Mouse (Mus musculus) heart, embryonic 14.5 days (tissue): ENCODE results near the gene AU040320. TPM values are rescaled to one million over a fixed set of nuclear protein-coding genes. Genes with fewer than 3 reads are reported as not detected.

Experiments
- ATAC-seq: fragments of 200-750 bp; cut with Nextera tagmentation; 2 replicates; pipeline ENCODE4 v1.8.0; 2017; ENCODE audit warnings: low read depth, moderate TSS enrichment; ENCODE audit not compliant: insufficient number of reproducible peaks, insufficient read depth, low FRiP score
- H3K27ac ChIP-seq, 2 experiments: fragments of 200-500 bp in 1 of 2; fragments of 300-500 bp in 1 of 2; sonication (generic) in 1 of 2; replicated peaks in 1 of 2; 2 replicates each; pipeline ENCODE4 v1.5.1; 2012 to 2014; ENCODE audit warnings: low read depth in 2 of 2, low read length in 2 of 2, control low read depth in 1 of 2, mild to moderate bottlenecking in 1 of 2, mixed read lengths in 1 of 2; ENCODE audit not compliant: control insufficient read depth in 1 of 2, insufficient read depth in 1 of 2
- H3K27me3 ChIP-seq: fragments of 300-500 bp; sonication (generic); 2 replicates; pipeline ENCODE4 v1.6.1; 2014; ENCODE audit warnings: mild to moderate bottlenecking, low read length, control low read depth; ENCODE audit not compliant: control insufficient read depth, insufficient read depth
- H3K36me3 ChIP-seq: fragments of 300-500 bp; sonication (generic); 2 replicates; pipeline ENCODE4 v1.6.1; 2014; ENCODE audit warnings: mild to moderate bottlenecking, control low read depth, low read length, mixed read lengths; ENCODE audit not compliant: control insufficient read depth, insufficient read depth
- H3K4me1 ChIP-seq, 2 experiments: fragments of 200-500 bp in 1 of 2; fragments of 300-500 bp in 1 of 2; sonication (generic) in 1 of 2; 2 replicates each; pipeline ENCODE4 v1.6.1; 2012 to 2014; ENCODE audit warnings: low read length in 2 of 2, control low read depth in 1 of 2, mixed read lengths in 1 of 2; ENCODE audit not compliant: control insufficient read depth in 2 of 2, insufficient read depth in 2 of 2
- H3K4me2 ChIP-seq: fragments of 300-500 bp; sonication (generic); 2 replicates; pipeline ENCODE4 v1.6.1; 2014; ENCODE audit warnings: mild to moderate bottlenecking, low read length
- H3K4me3 ChIP-seq, 2 experiments: fragments of 200-500 bp in 1 of 2; fragments of 300-500 bp in 1 of 2; sonication (generic) in 1 of 2; 2 replicates each; pipeline ENCODE4 v1.5.1; 2012 to 2014; ENCODE audit warnings: low read length in 2 of 2, mild to moderate bottlenecking in 2 of 2, control low read depth in 1 of 2, low read depth in 1 of 2, moderate library complexity in 1 of 2; ENCODE audit not compliant: control insufficient read depth in 1 of 2, insufficient read depth in 1 of 2
- H3K9ac ChIP-seq: fragments of 300-500 bp; sonication (generic); 2 replicates; pipeline ENCODE4 v1.6.1; 2014; ENCODE audit warnings: mild to moderate bottlenecking, low read length
- H3K9me3 ChIP-seq: fragments of 300-500 bp; sonication (generic); 2 replicates; pipeline ENCODE4 v1.6.1; 2016; ENCODE audit warnings: low read length, control low read depth; ENCODE audit not compliant: control insufficient read depth
- WGBS: fragments of 180-500 bp; shearing (Covaris S2); extraction: QIAGEN DNeasy Blood & Tissue Kit; methylation state at CpG from one replicate; pipeline ENCODE4 v1.1.7; 2014; 5-methylcytosine and 5-hydroxymethylcytosine counted together
- polyA plus RNA-seq: library from polyadenylated mRNA; unstranded; fragments of >200 nt; fragmentation: Nextera tagmentation; extraction: Ambion mirVana; gene quantifications from 2 replicates; pipeline ENCODE4 v1.2.1, GENCODE M21; 2014

Gene AU040320
- polyA plus RNA-seq, 1 experiment from 2014 or later = 23.0 TPM

GRCm38 (mm10) chr4:126734700-126735381 is 18.5 kb upstream of the AU040320 start:
- peaks cover 89% of the 10 kb centered on the region for H3K27me3 ChIP-seq
- no peak overlapping the region for H3K9ac ChIP-seq
- 4% methylated on average over 48 of the region's 51 CpGs for WGBS
- H3K4me2 ChIP-seq = peak overlapping the region; percentile 55
- H3K4me1 ChIP-seq = peaks cover 0 to 13% of the 10 kb centered on the region in 2 experiments; a peak in 2 of 4 replicates
- H3K36me3 ChIP-seq = no peaks in the 10 kb centered on the region
- ATAC-seq = no peak
- peak overlapping the region; percentile 31 to 38; a peak in 3 of 4 replicates for H3K4me3 ChIP-seq
- no peak overlapping the region for H3K27ac ChIP-seq
- H3K9me3 ChIP-seq = no peaks in the 10 kb centered on the region

DNA sequence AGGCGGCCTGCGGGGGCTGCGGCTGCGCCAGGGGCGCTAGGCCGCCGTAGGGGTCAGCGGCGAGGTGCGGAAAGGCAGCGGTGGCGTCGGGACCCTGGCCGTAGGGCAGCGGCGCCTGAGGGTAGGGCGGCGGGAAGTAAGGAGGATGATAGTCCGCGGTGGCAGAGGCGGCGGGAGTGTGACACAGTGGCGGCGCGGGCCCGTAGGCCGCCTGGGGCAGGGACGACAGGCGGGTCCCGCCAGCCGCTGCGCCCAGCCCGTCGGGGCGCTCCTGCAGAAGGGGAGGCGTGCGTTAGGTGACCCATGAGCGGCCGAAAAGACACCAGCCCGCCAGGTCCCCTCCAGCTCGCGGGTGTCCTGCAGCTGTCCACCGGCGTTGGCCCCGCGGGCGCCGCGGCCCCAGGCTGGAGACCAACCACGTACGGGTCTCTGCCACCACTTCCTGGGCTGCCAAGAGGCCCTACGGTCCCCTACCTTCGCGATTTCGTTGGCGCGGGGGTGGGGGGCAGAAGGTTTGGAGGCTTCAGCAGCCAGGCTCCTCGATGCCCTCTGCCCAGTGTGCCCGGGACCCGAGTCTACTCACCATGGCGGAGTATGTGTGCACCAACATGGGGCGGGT is 17.9 kb upstream of the AU040320 start:
- no peak for ATAC-seq
- H3K9ac ChIP-seq = no peak overlapping the region
- no peak overlapping the region for H3K27ac ChIP-seq
- peaks cover 0 to 13% of the 10 kb centered on the region in 2 experiments; a peak in 2 of 4 replicates for H3K4me1 ChIP-seq
- H3K4me2 ChIP-seq = peak overlapping the region; percentile 55
- WGBS = 2% methylated on average over 54 of the region's 62 CpGs
- H3K9me3 ChIP-seq = no peaks in the 10 kb centered on the region
- no peaks in the 10 kb centered on the region for H3K36me3 ChIP-seq
- H3K4me3 ChIP-seq = peak overlapping the region; percentile 31 to 38
- peaks cover 83% of the 10 kb centered on the region for H3K27me3 ChIP-seq

GRCm38 (mm10) chr4:126736001-126736414 is 17.3 kb upstream of the AU040320 start, which contains the start of gene Tfap2e:
Tfap2e (minus strand) TSS chr4:126736240.
- ATAC-seq = peak; percentile 42; the same call in 1 of the 2 replicates
- H3K27me3 ChIP-seq = peaks cover 78% of the 10 kb centered on the region
- H3K4me1 ChIP-seq = peaks cover 0 to 13% of the 10 kb centered on the region in 2 experiments; a peak in 2 of 4 replicates
- no peaks in the 10 kb centered on the region for H3K36me3 ChIP-seq
- no peaks in the 10 kb centered on the region for H3K9me3 ChIP-seq
- peak within 1 kb of the TSS; percentile 31 to 38 for H3K4me3 ChIP-seq
- peak within 1 kb of the TSS; percentile 55 for H3K4me2 ChIP-seq
- under 1% methylated on average over 32 of the region's 32 CpGs for WGBS
- no peak within 1 kb of the TSS for H3K9ac ChIP-seq
- no peak within 1 kb of the TSS for H3K27ac ChIP-seq

DNA sequence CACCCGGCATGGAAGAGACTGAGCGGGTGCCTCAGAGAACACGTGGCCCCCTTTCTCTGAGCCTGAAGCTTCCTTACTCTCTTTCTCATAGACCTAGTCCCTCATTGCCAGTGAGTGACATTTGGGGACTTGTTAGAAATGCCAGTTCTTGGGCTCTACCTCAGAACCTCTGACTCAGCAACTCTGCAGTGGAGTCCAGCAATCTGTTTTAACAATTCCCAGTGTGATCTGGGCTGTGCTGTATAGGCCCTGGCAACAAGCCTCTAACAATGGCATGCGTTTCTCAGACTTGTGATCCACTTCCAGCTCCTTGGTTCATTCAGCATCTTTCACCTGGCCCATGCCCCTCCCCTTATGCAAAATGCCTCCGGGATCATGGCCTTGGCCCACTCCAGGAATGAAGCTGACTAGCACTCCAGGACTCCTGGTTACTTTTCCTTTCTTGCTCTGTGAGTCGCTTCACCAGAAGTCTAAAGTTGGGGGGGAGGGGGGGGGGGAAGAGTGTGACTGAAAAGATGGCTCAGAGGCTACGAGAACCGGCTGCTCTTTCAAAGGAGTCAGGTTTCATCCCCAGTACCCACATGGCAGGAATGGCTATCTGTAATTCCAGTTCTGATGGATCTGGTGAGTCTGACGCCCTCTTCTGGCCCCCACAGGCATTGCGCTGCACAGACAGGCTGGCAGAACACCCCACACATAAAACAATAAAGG is 13.2 kb upstream of the AU040320 start:
- ATAC-seq = no peak
- peaks cover 37% of the 10 kb centered on the region for H3K27me3 ChIP-seq
- peaks cover 0 to 8% of the 10 kb centered on the region in 2 experiments; a peak in 1 of 4 replicates for H3K4me1 ChIP-seq
- no peak overlapping the region for H3K9ac ChIP-seq
- 21% methylated on average over 10 of the region's 10 CpGs for WGBS
- peaks cover 10% of the 10 kb centered on the region for H3K36me3 ChIP-seq
- H3K4me3 ChIP-seq = no peak overlapping the region
- H3K27ac ChIP-seq = no peak overlapping the region
- no peaks in the 10 kb centered on the region for H3K9me3 ChIP-seq
- no peak overlapping the region for H3K4me2 ChIP-seq

- H3K4me3 ChIP-seq = no peak overlapping the region
- WGBS = 2% methylated on average over 12 of the region's 12 CpGs
Observed at GRCm38 (mm10) chr4:126741448-126741847, 11.9 kb upstream of the AU040320 start.

DNA sequence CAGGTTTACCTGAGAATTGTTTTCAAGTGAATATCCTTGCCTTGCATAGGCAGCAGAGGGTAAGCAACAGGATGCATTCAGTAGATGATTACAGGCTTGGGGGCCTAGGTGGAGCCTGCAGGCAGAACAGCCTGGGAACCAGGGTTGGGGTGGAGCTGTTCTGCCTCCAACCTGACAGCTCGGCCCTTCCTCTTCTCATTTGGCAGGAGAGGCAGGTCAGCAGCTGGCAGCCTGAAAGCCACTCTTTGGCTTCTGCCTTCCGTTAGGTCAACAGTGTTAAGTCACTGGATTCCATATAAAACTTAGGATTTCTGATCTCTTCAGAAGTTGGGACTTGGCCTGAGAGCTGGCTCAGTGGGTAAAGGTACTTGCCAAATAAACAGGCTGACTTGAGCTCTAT is 10.4 kb upstream of the AU040320 start:
- no peak overlapping the region for H3K4me2 ChIP-seq
- no peak overlapping the region for H3K9ac ChIP-seq
- H3K9me3 ChIP-seq = no peaks in the 10 kb centered on the region
- no peak for ATAC-seq
- no peak overlapping the region for H3K27ac ChIP-seq
- peaks cover 33% of the 10 kb centered on the region for H3K36me3 ChIP-seq
- H3K27me3 ChIP-seq = peaks cover 8% of the 10 kb centered on the region
- H3K4me3 ChIP-seq = no peak overlapping the region
- WGBS = 31% methylated on average over 2 of the region's 2 CpGs
- H3K4me1 ChIP-seq = 0 out of 4 replicates have a peak, but pooled peaks cover 0 to 3% of the 10 kb centered on the region in 2 experiments

More at GRCm38 (mm10) chr4:126741448-126741847, 11.9 kb upstream of the AU040320 start:
- Histone ChIP-seq H3K36me3 (peaks cover 23% of the 10 kb centered on the region), H3K9ac (peak overlapping the region; percentile 42; the same call in 1 of the 2 replicates), H3K9me3 (no peaks in the 10 kb centered on the region), H3K4me1 (0 out of 4 replicates have a peak, but pooled peaks cover 0 to 3% of the 10 kb centered on the region in 2 experiments), H3K27me3 (peaks cover 24% of the 10 kb centered on the region), H3K27ac (no peak overlapping the region), H3K4me2 (peak overlapping the region; percentile 48)
- no peak for ATAC-seq

DNA sequence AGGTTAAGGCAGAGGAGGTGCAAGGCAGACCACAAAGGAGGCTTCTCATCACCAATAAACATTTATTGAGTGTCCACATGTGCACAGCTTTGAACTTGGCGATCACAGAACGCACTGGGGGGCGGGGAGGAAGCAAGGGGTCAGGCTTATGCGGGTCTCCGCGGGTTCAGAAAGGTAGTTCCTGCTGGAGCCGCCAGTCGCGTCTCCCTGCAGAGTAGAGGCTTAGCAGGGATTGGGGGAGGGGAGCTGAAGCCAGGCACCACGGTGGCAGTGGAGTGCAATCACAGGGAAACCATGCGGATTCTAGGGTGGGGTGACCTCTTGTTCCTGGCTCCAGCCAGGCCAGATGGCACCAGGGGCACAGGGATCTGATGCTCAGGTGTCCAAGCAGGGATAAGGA is 9.6 kb upstream of the AU040320 start:
- 11% methylated on average over 11 of the region's 11 CpGs for WGBS

More for the DNA sequence above, 9.6 kb upstream of the AU040320 start:
- Histone ChIP-seq H3K27ac (no peak overlapping the region), H3K4me3 (no peak overlapping the region), H3K4me1 (0 out of 4 replicates have a peak, but pooled peaks cover 0 to 3% of the 10 kb centered on the region in 2 experiments), H3K9me3 (no peaks in the 10 kb centered on the region), H3K9ac (no peak overlapping the region), H3K36me3 (peaks cover 41% of the 10 kb centered on the region), H3K27me3 (peaks cover 1% of the 10 kb centered on the region), H3K4me2 (no peak overlapping the region)
- no peak for ATAC-seq
